Mouse (Mus musculus) thymus, postnatal 14 days (tissue): ENCODE results near the gene Ltb4r2.

Source experiments
- DNase-seq: peaks from one replicate; pipeline ENCODE4 v3.0.0; 2021

Gene Ltb4r2

DNA sequence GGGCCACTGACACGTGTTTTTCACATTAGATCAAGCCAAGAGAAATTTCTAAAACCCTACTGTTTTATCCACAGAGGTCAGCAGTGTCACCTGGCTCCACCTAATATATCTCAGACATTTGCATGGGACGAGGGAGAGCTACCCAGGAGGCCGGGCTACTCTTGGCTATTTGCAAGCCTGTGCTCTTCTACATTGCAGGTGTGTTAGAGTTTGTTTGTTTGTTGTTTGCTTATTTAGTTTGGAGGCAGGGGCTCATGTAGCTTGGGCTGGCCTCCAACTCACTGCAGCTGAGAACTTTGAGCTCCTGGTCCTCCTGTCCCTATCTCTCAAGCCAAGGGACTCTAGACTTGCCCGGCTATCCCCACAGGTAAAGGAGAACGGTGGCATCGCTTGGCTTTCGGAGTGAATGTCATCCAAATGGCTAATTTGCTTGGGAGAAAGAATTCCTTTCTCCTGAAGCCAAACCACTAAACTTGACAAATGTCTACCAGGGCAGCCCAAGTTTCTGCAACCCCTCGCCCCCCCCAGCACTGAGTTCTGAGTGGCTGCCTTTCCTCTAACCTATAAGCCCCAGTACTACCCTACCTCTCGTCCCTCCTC lies 21.2 kb downstream of the Ltb4r2 start:
- peak; percentile 1 for DNase-seq

DNA sequence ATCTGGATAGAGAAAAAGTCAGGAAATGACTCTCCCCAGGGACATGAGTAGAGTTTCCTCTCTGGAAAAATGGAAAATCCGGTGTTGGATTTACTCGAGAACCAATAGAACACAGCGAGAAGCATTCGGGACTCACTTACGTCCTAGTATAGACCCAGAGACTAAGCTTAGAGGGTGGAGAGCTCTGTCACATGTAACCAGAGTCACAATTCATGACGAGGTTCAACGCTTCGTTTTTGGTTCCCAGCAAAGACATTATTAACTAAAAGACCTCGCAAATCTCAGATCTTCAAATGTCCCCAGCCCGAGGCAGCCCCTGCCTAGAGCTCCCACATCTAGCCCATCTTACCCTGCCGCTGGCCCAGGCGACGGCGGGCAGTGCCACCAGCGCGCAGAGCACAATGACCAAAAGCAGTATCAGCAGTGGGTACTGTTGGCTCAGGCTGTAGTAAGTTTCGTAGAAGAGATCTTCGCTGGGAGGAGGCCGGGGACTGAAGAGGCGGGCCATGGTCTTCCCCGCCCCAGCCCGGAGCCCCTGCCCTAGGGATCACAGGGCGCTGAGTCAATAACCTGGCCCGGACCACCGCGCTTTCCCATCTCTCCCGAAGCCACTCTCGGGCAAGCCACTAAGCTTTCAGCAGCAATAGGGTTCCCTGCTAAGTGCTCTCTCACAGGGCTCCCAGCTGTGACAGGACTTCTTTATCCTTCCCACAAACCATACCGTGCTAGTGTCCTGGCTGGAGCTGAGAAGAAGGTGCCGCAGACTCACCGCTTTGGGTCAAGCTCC lies 22.1 kb downstream of the Ltb4r2 start:
- DNase-seq, result peak; percentile 2

DNA sequence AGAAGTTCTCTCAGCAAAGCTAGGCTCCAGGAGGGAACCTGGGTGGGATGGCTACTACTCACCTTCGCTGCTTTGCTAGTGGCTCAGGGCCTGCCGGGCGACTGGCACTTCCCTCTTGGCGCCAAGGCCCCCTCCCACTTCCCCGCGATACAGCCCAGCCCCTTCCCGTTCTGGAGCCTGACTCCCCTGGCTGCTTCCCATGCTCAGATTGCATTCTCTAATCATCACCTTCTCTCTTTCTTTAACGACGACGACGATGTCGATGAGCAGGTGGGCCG lies 22.7 kb downstream of the Ltb4r2 start, which contains the start of gene Adcy4:
Gene Adcy4 (minus strand): TSS at position 138 of the 278 bp plus-strand sequence.
- DNase-seq, result peak; percentile 2

DNA sequence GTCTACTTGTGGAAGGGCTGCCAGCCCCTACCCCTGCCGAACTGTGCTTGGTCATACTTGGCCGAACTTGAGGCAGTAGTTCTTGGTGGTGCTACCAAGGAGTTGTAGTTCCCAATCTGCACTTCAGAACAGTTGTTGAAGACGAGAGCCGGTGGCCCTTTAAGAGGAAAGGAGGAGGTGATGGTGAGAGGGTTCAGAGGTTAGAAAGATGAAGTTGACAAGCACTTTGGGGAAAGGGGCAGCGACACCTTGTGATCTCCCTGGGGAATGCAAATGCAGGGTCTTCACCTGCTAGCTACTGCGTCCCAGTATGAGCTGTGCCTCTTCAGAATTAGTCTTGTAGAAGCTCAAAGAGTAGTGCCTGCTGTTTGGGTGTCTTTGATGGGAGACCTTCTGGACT lies 24.0 kb downstream of the Ltb4r2 start:
- peak; percentile 52 for DNase-seq

DNA sequence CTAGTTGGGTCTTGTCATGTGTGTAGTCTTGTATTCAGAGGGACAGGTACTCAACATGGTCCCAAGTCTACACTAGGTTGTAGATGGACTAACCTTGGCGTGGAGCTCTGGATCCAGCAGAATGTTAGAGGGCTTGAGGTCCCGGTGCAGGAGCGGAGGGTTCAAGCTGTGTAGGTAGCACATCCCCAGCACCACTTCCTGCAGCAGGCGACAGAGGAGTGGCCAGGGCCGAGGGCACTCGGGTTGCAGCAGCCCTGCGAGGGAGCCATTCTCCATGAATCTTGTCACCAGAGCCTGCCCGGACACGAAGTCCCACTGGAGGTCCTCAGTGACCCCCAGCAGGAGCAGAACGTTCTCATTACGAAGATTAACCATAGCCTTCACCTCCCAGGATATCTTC lies 26.5 kb downstream of the Ltb4r2 start:
- peak; percentile 9 for DNase-seq

DNA sequence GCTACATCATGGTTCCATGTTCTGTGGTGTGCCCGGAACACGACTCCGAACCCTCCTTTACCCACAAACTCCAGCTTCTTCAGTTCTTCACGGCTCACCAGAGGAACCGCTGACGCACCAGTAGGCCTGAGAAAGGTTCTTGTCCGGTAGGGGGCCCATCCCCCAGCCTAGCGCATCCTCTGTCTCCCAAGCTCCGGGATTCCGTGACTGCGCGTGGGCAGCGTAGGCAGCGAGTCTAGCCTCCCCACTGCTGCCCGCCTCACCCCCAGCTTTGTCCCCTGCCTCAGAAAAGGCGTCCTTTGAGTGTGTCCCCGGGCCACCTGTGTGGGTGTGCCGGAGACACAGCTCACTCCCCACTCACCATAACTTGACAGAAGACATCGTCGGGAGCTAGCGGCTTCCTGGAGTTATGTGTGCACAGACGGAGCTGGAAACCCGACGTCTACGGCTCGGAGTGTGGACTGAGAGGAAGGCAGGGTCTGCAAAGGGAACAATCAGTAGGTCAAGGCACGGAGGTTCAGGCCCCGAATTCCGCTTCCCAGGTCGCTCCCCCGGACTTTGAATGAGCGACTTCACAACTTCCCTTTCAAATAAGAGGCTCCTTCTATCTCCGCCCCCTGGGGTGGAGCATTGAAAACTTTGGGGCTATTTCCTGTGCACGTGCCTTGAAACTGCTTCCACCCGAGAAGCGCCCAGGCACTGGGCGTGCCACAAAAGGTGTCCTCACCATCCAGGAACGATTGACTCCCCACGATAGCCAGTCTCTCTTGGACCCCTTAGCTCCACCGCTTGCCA lies 27.2 kb downstream of the Ltb4r2 start, which contains the start of gene Ripk3:
Gene Ripk3 (minus strand): TSS at position 610 of the 795 bp plus-strand sequence.
- peak; percentile 80 for DNase-seq

DNA sequence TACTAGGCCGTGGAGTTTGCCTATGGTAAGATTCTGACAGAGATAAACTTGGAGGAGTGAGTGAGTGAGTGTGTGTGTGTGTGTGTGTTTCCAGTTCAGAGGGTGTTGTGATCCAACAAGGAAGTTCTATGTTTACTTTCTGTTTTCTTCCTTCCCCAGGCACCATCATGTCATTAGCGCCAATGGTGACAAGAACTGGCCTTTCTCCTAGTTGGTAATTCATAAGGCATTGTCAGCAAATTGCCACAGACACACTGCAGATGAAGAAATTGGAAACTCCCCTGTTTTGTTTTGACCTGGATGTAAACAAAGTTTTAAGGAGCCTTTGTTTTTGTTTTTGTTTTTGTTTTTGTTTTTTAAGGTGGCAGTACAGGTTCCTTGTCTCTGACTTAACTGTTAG lies 32.2 kb downstream of the Ltb4r2 start:
- no peak for DNase-seq

DNA sequence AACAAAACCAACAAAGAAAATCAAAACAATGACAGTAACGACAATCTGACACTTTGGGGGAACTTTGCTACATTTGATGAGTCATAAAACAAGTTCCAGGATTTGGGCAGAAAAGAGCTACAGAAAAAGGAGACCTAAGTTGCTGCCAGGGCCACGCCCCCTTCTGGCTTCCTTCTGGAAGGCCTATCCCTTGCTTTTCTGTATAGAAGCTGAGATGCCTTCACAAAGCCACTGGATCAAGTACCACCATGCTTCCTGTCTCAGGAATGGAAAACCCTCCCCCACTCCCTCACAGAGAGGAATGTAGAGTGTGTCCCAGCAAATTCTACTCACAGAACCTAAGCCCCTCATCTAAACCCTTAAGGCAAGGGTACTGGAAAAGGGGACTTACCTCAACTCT lies 32.7 kb downstream of the Ltb4r2 start:
- DNase-seq, result no peak

DNA sequence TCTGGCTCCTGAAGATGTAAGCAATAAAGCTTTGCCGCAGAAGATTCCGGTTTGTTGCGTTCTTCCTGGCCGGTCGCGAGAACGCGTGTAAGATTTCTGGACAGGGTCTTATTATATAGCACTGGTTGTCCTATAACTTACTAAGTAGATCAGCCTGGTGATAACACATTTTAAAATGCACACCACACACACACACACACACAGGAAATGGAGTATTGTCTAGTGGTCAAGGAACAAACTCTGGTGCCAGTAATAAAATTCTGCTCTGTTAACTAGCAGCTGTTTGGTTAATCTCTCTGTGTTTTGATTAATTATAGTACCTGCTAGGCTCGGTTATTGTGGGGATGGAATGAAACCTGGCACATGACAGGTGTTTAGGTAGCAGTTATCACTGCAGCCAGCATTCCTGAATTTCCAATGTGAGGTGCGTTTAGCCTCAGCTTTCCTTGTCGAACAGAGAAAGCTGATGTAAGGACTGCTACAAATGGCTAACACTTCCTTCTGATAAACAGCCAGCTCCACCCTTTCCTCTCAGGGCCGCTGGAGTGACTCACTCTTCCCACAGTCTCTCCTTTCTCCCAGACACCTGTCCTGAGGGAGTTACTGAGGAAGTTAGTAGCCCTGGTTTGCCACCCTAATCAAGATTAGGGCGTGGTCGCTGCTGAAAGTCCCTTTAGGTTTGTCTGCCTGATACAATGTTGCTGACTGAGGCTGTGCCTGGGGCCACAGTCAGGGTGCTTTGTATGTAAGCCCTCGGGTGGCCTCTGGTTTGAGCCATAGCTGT lies 34.3 kb downstream of the Ltb4r2 start:
- DNase-seq, result no peak
